Mouse (Mus musculus) brain, embryonic 14.5 days (tissue): ENCODE measurements around the gene Zdhhc12. TPM values are rescaled to one million over a fixed set of nuclear protein-coding genes. Genes with fewer than 3 reads are reported as not detected.
"Not testable (repeated sequence)": the region's sequence is repeated elsewhere in the genome, so short reads cannot be mapped to it uniquely, and the experiment has no call there.

Experiments used
- DNase-seq: peaks from one replicate; pipeline ENCODE4 v3.0.0-alpha.2; 2011; ENCODE audit warnings: low read depth
- CTCF ChIP-seq: fragments of 200-500 bp; IDR thresholded peaks from 2 replicates; pipeline ENCODE4 v1.5.1; 2012; ENCODE audit warnings: inconsistent platforms, mild to moderate bottlenecking, moderate library complexity, borderline replicate concordance; ENCODE audit not compliant: insufficient read depth, insufficient read length; ENCODE audit errors: extremely low read depth
- POLR2A ChIP-seq: fragments of 200-500 bp; IDR thresholded peaks from 2 replicates; pipeline ENCODE4 v1.6.1; 2012; ENCODE audit warnings: mild to moderate bottlenecking, inconsistent platforms, borderline replicate concordance; ENCODE audit not compliant: poor library complexity, insufficient read depth, insufficient read length, severe bottlenecking; ENCODE audit errors: extremely low read depth
- polyA plus RNA-seq: library from polyadenylated mRNA; depleted of rRNA; stranded (reverse); fragments of >200 nt; gene quantifications from 2 replicates; pipeline ENCODE4 v1.2.3, GENCODE M21; 2012; rRNA removed

Zdhhc12 gene
- polyA plus RNA-seq, 1 experiment, result 33.2 TPM

DNA sequence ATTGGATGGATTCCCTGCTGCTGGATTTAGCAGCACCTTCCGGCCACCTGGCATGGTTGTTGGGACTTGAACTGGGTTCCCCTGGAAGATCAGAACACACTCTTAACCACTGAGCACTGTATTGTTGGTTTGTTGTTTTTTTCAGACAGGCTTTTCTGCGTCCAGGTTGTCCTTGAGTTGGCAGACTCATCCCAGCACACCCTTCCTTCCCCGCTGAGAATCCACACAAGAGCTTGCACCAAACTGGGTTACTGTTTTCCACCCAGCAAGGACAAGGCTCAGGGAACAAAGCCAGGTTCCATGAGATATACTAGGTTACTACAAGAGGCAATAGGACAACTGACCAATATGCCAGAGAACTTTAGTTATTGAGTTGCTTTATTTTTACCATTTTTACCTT is 36.7 kb downstream of the Zdhhc12 start:
- no peak for DNase-seq
- TF ChIP-seq POLR2A, result no peak
- TF ChIP-seq CTCF, result no peak

DNA sequence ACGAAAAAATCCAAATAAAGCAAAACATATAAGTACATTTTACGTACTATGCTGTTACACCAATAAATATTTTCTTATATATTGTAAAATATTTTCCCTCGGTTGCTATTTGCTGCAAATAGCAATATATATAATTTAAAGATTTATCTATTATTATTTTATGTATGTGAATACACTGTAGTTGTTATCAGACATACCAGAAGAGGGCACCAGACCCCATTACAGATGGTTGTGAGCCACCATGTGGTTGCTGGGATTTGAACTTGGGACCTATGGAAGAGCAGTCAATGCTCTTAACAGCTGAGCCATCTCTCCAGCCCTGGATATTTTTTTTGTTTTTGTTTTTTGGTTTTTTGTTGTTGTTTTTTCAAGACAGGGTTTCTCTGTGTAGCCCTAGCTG is 38.1 kb downstream of the Zdhhc12 start:
- DNase-seq, result not testable (repeated sequence)

DNA sequence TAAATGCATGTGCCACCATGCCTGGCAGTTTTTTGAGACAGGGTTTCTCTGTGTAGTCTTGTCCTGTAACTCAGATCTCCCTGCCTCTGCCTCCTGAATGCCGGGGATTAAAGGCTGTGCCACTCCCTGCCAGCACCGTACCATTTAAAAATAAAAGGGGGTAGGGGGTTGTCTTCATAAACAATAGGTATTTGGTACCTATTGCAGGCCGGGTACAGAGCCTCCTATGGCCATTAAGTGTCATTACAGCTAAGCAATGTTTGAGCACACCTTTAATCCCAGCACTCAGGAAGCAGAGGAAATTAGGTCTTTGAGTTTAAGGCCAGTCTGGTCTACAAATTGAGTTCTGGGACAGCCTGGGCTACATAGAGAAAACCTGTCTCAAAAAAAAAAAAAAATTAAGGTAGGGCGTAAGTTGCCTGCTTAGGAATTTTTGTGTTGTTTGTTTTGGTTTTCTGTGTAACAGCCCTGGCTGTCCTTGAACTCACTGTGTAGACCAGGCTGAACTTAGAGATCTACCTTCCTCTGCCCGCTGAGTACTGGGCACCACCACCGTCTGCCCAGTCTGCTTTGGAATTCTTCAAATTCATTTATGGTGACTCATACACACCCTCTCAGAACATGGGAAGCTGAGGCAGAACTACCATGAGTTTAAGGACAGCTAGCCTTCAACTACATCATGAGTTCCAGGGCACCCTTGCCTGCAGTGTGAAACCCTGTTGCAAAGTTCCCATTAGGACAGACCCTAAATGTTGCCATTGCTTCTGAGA is 41.3 kb downstream of the Zdhhc12 start:
- peak; percentile 28 for DNase-seq
- TF ChIP-seq CTCF (peak; percentile 39; the same call in 1 of the 2 replicates), POLR2A (no peak)

DNA sequence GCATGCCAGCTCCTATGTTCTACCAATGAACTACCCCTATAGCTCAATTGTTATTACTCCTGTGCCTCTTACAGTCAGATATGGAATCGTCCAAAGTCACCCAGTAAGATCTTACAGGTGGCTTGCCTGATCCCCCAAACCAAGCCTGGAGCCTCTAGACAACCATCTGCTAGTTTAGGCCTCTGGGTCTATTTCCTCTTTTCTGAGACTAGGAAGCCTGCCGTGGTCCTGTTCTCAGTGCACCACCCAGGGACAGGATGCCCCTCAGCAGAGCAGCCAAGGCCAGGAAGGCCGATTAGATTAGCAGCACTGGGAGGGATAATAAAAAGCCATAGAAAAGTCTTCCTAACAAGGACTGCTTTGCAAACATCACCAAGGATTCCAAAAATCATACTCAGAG is 43.6 kb downstream of the Zdhhc12 start:
- DNase-seq, result no peak
- no peak for TF ChIP-seq POLR2A
- no peak for TF ChIP-seq CTCF

DNA sequence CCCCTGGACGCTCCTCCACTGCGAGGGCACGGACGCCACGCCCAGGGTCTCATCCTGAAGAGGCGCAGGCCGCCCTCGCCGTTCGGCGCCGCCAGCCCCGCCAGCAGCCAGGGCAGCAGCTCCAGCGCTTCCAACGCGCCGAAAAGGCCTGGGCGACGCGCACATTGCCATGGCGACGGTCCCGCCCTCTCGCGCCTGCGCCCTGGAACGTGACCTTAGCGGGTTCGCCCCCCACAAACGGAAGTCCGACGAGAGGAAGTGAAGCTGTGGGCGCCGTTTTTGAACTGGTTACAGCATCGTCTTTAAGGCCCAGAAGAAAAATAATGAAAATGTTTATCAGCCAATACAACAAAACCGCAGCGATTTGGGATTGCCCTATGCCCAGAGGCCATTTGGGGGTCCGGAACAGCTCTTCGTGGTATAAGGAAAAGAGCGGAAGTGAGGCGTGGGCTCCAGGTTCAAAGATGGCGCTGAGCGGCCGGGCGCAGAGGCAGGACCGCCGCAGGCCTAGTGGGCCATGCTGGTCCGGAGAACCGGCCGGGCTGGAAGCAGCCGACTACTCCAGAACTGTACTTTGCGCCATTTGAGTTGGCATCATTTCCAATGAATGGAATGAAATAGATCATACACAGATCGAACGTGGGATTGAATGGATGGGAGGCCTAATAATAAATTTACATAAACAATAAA is 44.6 kb downstream of the Zdhhc12 start, which contains the start of gene Wdr34:
Gene Wdr34 (minus strand): TSS at position 183 of the 690 bp plus-strand sequence.
- TF ChIP-seq POLR2A, result peak; percentile 85
- TF ChIP-seq CTCF, result no peak

DNA sequence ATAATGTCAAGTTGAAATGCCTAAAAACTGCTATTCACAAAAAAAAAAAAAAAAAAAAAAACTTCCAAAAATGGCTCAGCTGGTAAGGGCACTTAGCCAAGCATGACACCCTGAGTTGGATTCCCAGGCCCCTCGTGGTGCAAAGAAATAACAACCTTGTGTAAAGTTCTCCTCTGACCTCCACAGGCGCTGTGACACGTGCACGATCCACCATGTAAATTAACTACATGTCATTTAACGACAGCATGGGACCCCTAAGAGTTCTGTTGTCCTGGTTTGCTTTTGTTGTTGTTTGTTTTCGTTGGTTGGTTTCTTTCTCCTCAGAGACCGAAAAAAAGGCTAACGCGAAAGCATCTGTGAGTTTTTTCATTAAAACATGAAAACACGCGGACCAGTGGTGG is 45.3 kb downstream of the Zdhhc12 start:
- DNase-seq, result no peak
- no peak for TF ChIP-seq CTCF
- no peak for TF ChIP-seq POLR2A

More for the DNA sequence above, 44.6 kb downstream of the Zdhhc12 start, which contains the start of gene Wdr34:
- peak; percentile 99 for DNase-seq

DNA sequence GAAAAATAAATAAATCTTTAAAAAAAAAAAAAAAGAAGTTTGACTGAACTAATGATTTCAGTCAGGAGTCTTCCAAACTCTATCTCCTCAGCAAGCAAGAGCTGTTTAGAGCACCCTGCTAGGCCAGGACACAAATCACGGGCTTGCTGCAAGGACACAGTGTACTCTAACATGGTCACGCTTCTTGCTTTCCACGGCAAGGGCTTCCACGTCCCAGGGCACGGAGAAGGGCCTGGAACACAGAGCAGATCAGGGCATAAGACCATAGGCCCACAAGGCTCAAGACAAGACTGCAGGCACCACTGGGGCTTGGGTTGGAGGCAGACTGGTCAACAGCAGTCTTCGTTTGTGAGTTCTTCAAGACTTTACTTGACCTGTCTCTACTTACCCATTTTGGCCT is 46.3 kb downstream of the Zdhhc12 start:
- DNase-seq, result no peak
- TF ChIP-seq POLR2A, result no peak
- no peak for TF ChIP-seq CTCF

DNA sequence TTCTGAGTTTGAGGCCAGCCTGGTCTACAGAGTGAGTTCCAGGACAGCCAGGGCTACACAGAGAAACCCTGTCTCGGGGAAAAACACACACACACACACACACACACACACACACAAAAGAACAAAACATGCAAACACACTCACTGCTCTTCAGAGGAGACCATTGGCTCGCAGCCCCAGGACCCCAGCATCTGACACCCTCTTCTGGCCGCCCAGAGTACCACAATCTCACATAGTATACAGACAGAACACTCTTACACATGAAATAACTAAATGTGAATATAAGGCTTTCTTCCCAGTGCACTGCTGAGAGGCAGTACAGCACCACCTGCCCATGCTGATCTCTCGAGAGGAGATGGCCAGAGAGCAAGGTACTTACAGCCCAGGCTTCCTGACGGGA is 48.9 kb downstream of the Zdhhc12 start:
- TF ChIP-seq POLR2A (no peak), CTCF (no peak)
- no peak for DNase-seq

DNA sequence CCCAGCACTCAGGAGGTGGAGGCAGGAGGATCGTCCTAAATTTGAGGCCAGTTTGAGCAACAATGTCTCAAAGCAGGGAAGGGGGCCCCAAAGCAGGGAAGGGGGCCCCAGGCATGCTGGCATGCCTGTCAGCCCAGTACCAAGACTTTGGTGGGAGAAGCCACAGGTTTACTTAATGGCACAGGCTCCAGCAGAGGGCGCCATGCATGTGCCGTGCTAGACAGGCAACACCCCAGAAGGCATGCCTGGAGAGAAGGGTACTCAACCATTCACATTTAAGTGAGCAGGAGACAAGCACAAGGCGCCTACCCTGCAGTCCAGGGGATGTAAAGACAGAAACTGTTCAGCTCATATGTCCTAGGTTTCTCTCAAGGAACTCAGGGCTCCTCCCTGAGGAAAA is 51.0 kb downstream of the Zdhhc12 start:
- peak; percentile 88 for DNase-seq
- TF ChIP-seq CTCF (peak; percentile 89), POLR2A (no peak)

Other genes starting within 250 kb of the Zdhhc12 start
- gene Cercam, start 224.5 kb downstream of the Zdhhc12 start, polyA plus RNA-seq, result 24.8 and 39.2 TPM in 2 replicates
- gene Odf2, start 204.4 kb downstream of the Zdhhc12 start, polyA plus RNA-seq, result 72.4 and 100 TPM in 2 replicates
- 51.6 and 58.0 TPM in 2 replicates for gene Gle1, start 158.2 kb downstream of the Zdhhc12 start, polyA plus RNA-seq
- 595 and 622 TPM in 2 replicates for gene Sptan1, start 128.1 kb downstream of the Zdhhc12 start, polyA plus RNA-seq
- gene Wdr34, start 44.8 kb downstream of the Zdhhc12 start, polyA plus RNA-seq, result 71.2 and 77.7 TPM in 2 replicates
- 223 and 340 TPM in 2 replicates for gene Set, start 36.3 kb downstream of the Zdhhc12 start, polyA plus RNA-seq
- gene Pkn3, start 16.0 kb downstream of the Zdhhc12 start, polyA plus RNA-seq, result 3.7 and 7.2 TPM in 2 replicates
- 88.2 and 94.3 TPM in 2 replicates for gene Zer1, start 30.9 kb upstream of the Zdhhc12 start, polyA plus RNA-seq
- gene Tbc1d13, start 40.1 kb upstream of the Zdhhc12 start, polyA plus RNA-seq, result 75.4 and 84.1 TPM in 2 replicates
- 19.1 and 19.2 TPM in 2 replicates for gene Endog, start 77.8 kb upstream of the Zdhhc12 start, polyA plus RNA-seq
- 48.1 and 53.8 TPM in 2 replicates for gene Spout1, start 84.8 kb upstream of the Zdhhc12 start, polyA plus RNA-seq
- gene Kyat1, start 112.2 kb upstream of the Zdhhc12 start, polyA plus RNA-seq, result 30.0 and 42.9 TPM in 2 replicates
- 33.4 and 42.4 TPM in 2 replicates for gene Lrrc8a, start 144.1 kb upstream of the Zdhhc12 start, polyA plus RNA-seq
- gene Gm28035, start 146.9 kb upstream of the Zdhhc12 start, polyA plus RNA-seq, result 14.8 and 23.6 TPM in 2 replicates
- 11.8 and 21.8 TPM in 2 replicates for gene Phyhd1, start 172.6 kb upstream of the Zdhhc12 start, polyA plus RNA-seq
- not detected in 2 replicates for gene Gm28038, start 187.4 kb upstream of the Zdhhc12 start, polyA plus RNA-seq
- gene Dolk, start 192.7 kb upstream of the Zdhhc12 start, polyA plus RNA-seq, result 15.7 TPM in 2 replicates
- gene Nup188, start 192.7 kb upstream of the Zdhhc12 start, polyA plus RNA-seq, result 46.3 and 48.7 TPM in 2 replicates